Comparison of ENCODE assay signal across 30 mouse cellular contexts in genomic region chr2:105283811-105284210, GRCm38 (mm10). TPM values are rescaled to one million over a fixed set of nuclear protein-coding genes. Genes with fewer than 3 reads are reported as not detected.
"Had no signal": no experiment of that assay in that cellular context is flagged by ENCODE, and none has a peak within 500 bp of the region (broad histone marks: within the 10 kb centered on the region; RNA-seq: fewer than 3 reads in every experiment).

No protein-coding gene starts in this region.

- ATAC-seq: forebrain, embryonic 16.5 days; inflammation-experienced regulatory T-cells, adult 6 months; intestine, embryonic 15.5 days; intestine, postnatal 0 days; liver, postnatal 0 days had no signal

- H3K9ac ChIP-seq: heart, embryonic 13.5 days; heart, embryonic 15.5 days; hindbrain, embryonic 13.5 days; hindbrain, embryonic 15.5 days; intestine, embryonic 15.5 days; limb, embryonic 12.5 days; liver, embryonic 13.5 days; liver, embryonic 15.5 days; liver, postnatal 0 days had no signal

- H3K27me3 ChIP-seq: heart, embryonic 13.5 days; heart, embryonic 15.5 days; hindbrain, embryonic 15.5 days; intestine, embryonic 15.5 days; limb, embryonic 12.5 days; liver, embryonic 13.5 days; liver, embryonic 15.5 days had no signal

- H3K27ac ChIP-seq: gastrocnemius, adult 2 months; heart, adult 2 months; heart, embryonic 13.5 days; heart, embryonic 15.5 days; hindbrain, embryonic 10.5 days; intestine, embryonic 15.5 days; kidney, postnatal 0 days; layer of hippocampus, adult 2 months; left cerebral cortex, adult 2 months; limb, embryonic 10.5 days; limb, embryonic 12.5 days; liver, embryonic 13.5 days; liver, embryonic 15.5 days had no signal

- H3K9me3 ChIP-seq: heart, embryonic 15.5 days; hindbrain, embryonic 10.5 days; hindbrain, embryonic 13.5 days; hindbrain, embryonic 15.5 days; intestine, embryonic 15.5 days; limb, embryonic 10.5 days; limb, embryonic 12.5 days; liver, embryonic 13.5 days; liver, embryonic 15.5 days had no signal

- H3K4me2 ChIP-seq: heart, embryonic 11.5 days; heart, embryonic 13.5 days; heart, embryonic 15.5 days; hindbrain, embryonic 13.5 days; hindbrain, embryonic 15.5 days; intestine, embryonic 15.5 days; limb, embryonic 12.5 days; liver, embryonic 13.5 days; liver, embryonic 15.5 days had no signal

- H3K4me3 ChIP-seq: gastrocnemius, adult 2 months; heart, adult 2 months; heart, embryonic 13.5 days; heart, embryonic 15.5 days; hindbrain, embryonic 10.5 days; hindbrain, embryonic 13.5 days; hindbrain, embryonic 15.5 days; intestine, embryonic 15.5 days; layer of hippocampus, adult 2 months; left cerebral cortex, adult 2 months; limb, embryonic 10.5 days; limb, embryonic 12.5 days; liver, embryonic 13.5 days; liver, embryonic 15.5 days had no signal

- H3K36me3 ChIP-seq: heart, embryonic 13.5 days; heart, embryonic 15.5 days; hindbrain, embryonic 10.5 days; hindbrain, embryonic 13.5 days; hindbrain, embryonic 15.5 days; intestine, embryonic 15.5 days; limb, embryonic 10.5 days; limb, embryonic 12.5 days; liver, embryonic 13.5 days; liver, embryonic 15.5 days had no signal

- DNase-seq: gastrocnemius, adult 2 months; gastrocnemius, postnatal 10 days; gastrocnemius, postnatal 25 days; heart, adult 2 months; heart, postnatal 4 days; kidney, postnatal 25 days; kidney, postnatal 4 days; liver; liver, embryonic 13.5 days; liver, postnatal 0 days had no signal

- H3K4me1 ChIP-seq: heart, embryonic 13.5 days; heart, embryonic 15.5 days; hindbrain, embryonic 10.5 days; intestine, embryonic 15.5 days; limb, embryonic 10.5 days; limb, embryonic 12.5 days; liver, embryonic 13.5 days; liver, embryonic 15.5 days had no signal

RNA-seq across cellular contexts. Expression of gene Them7, which starts 59.7 kb away (rescaled TPM):
- total RNA-seq: gastrocnemius, postnatal 10 days; gastrocnemius, postnatal 25 days; layer of hippocampus, adult 2 months; layer of hippocampus, postnatal 10 days; layer of hippocampus, postnatal 25 days; left cerebral cortex, adult 2 months; left cerebral cortex, postnatal 36 days had no signal
- polyA plus RNA-seq: forebrain, embryonic 16.5 days; frontal cortex, adult 2 months; inflammation-experienced regulatory T-cells, adult 6 months had no signal
